Mouse (Mus musculus): ENCODE data around the gene Gm20403. TPM values are rescaled to one million over a fixed set of nuclear protein-coding genes. Genes with fewer than 3 reads are reported as not detected.

Gene Gm20403
- polyA plus RNA-seq, 1 experiment from 2014 or later, result not detected

DNA sequence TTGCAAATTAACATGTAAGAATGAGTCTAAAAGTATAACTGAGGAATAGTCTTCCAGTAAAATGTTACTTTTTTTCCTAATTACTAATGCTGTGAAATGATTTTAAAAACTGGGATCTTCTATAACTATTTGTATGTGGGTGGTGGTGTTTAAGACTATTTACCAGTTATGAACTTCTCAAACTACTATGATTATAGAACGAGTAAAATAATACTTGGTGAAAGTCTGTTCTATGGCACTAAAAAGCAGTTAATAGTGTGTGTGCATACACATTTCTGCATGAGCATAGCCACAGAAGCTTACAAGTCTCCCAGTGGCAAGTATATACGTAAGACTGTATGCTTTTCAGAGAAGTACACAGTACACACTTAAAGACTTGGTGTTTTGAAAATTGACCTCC is 827 bp upstream of the Gm20403 start:
- Histone ChIP-seq H3K4me2 (no peak overlapping the region), H3K9me3 (no peaks in the 10 kb centered on the region), H3K4me3 (replicated peaks) (no peak overlapping the region), H3K27ac (no peak overlapping the region), H3K36me3 (no peaks in the 10 kb centered on the region), H3K4me1 (no peaks in the 10 kb centered on the region), H3K27me3 (replicated peaks) (no peaks in the 10 kb centered on the region), H3K9ac (no peak overlapping the region)
- ATAC-seq (ENCODE audit: insufficient read depth, low FRiP score, low read depth), result no peak
- WGBS, result 76% methylated on average over 2 of the region's 2 CpGs

DNA sequence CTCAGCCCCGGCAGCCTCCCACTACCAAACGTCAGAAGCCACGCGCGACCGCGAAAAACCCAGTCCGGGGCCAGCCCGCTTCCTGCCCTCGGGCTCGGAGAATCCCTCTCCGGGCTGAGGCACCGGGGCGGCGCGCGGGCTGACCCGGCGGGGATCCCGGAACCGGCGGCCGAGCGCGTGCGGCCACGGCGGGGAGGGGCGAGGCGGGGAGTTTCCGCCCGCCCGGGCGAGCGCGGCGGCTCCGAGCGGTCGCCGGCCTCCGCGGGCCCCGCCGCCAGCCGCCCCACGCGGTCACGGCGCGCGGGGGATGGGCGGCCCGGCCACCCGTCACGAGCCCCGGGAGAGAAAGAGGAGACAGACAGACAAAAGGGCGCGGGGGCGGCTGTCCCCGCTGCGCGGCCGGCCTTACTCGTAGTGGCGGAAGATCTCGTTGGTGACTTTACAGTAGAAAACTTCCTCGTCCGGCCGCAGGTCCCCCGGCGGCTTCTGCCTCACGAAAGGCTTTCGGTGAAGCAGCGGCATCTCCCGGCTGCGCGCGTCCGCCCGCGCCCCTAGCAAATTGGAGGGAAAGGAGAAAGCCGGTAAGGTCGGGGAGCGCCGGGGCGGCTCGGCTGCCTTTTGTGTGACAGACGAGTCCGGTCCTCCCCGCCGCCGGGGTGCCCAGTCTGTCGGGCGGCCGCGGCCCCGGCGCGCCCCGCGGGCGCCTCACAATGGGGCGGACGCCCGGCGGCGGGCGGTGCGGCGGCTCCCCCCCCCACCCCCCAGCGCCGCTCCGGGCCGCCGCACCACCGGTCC is 875 bp downstream of the Gm20403 start:
- H3K9me3 ChIP-seq, result no peaks in the 10 kb centered on the region
- peak; percentile 74 for ATAC-seq (ENCODE audit: insufficient read depth, low FRiP score, low read depth)
- H3K9ac ChIP-seq, result peak overlapping the region; percentile 81
- peak overlapping the region; percentile 92 for H3K27ac ChIP-seq
- no peaks in the 10 kb centered on the region; the same call in 1 of the 2 replicates for H3K36me3 ChIP-seq
- H3K27me3 ChIP-seq (replicated peaks), result no peaks in the 10 kb centered on the region
- no peaks in the 10 kb centered on the region for H3K4me1 ChIP-seq
- H3K4me3 ChIP-seq (replicated peaks), result peak overlapping the region; percentile 84
- peak overlapping the region; percentile 86 for H3K4me2 ChIP-seq
- WGBS, result under 1% methylated on average over 68 of the region's 117 CpGs

DNA sequence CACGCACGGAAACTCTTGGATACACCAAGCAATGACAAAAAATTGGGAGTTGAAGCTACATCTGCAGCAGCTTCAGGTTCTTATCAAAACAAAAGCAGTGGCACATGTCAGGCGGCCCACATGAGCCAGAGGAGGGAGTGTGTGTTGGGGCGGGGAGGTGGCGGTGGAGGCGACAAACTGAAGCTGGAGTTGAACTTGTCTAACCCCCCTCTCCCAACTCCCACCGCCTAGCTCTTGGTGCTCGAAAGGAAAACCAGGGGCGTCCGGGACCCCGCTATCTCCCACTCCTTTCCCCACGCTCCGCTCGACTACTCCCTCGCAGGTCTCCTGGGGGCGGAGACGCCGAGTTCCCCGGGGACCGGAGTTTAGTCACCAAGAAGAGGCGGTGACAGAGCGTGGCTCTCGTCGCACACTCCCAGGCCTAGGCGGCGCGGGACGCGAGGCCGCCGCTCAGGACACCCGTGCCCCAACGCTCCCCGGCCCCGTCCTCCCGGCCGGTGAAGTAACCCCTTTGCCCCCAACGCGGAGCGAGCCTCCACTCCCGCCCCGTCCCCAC is 1.6 kb downstream of the Gm20403 start:
- no peaks in the 10 kb centered on the region for H3K4me1 ChIP-seq
- peak; percentile 84 for ATAC-seq (ENCODE audit: insufficient read depth, low FRiP score, low read depth)
- no peaks in the 10 kb centered on the region for H3K27me3 ChIP-seq (replicated peaks)
- H3K4me2 ChIP-seq, result peak overlapping the region; percentile 86
- no peaks in the 10 kb centered on the region for H3K9me3 ChIP-seq
- no peaks in the 10 kb centered on the region; the same call in 1 of the 2 replicates for H3K36me3 ChIP-seq
- H3K4me3 ChIP-seq (replicated peaks), result peak overlapping the region; percentile 84
- peak overlapping the region; percentile 81 for H3K9ac ChIP-seq
- 1% methylated on average over 42 of the region's 42 CpGs for WGBS
- H3K27ac ChIP-seq, result peak overlapping the region; percentile 92

DNA sequence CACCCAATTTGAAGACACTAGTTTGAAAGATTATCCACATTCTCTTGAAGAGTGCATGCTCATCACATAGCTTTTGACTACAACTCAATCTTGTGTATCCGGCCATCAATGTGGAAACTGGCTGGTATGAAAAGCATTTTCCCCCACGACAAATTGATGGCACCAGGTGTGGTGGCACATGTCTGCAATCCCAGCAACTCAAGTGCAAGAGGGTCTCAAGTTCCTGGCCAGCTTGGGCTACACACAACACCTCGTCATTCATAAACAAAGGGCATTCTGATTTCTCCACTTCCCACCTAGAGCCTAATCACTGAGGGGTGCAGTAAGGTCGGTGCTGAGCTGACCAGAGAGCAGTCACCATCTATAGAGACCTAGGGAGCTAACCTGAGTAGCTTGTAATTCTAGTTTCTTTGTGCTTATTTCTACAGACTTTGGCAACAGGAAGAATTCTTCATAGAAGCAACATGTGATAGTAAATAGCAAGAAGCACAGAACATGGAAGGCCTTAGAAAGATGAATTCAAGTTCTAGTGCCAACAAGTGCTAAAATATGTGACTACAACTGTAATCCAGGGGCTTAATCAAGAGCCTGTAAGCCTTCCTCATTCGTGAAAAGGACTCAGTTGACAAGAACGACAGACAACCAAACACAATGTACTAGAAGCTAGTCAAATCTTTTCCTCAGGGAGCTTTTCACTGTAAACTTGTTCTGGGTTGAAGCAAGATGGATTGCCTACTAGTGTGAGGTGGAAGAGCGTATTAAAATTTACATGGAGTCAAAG is 3.2 kb downstream of the Gm20403 start:
- H3K4me1 ChIP-seq, result no peaks in the 10 kb centered on the region
- H3K4me3 ChIP-seq (replicated peaks), result no peak overlapping the region
- H3K27ac ChIP-seq, result no peak overlapping the region
- H3K9me3 ChIP-seq, result no peaks in the 10 kb centered on the region
- WGBS, result 73% methylated on average over 7 of the region's 7 CpGs
- ATAC-seq (ENCODE audit: insufficient read depth, low FRiP score, low read depth), result no peak
- no peaks in the 10 kb centered on the region for H3K27me3 ChIP-seq (replicated peaks)
- H3K4me2 ChIP-seq, result no peak overlapping the region
- no peak overlapping the region for H3K9ac ChIP-seq
- no peaks in the 10 kb centered on the region; the same call in 1 of the 2 replicates for H3K36me3 ChIP-seq

DNA sequence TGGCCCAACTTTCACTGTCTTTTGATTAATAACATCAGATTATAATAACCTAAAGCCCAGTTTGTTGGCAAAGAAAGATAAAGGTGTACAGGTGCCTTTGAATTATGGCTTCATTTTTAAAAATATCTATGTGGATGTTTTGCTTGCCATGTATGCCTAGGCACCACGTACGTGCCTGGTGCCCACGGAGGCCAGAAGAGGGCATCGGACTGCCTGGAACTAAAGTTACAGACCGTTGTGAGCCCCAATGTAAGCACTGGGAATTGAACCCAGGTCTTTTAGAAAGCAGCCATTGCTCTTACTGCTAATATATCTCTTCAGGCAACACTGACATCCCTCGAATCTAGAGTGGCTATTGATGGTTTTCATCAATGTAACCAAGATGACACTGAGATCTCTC is 4.4 kb downstream of the Gm20403 start:
- Histone ChIP-seq H3K4me1 (no peaks in the 10 kb centered on the region), H3K27ac (no peak overlapping the region), H3K4me2 (no peak overlapping the region), H3K36me3 (no peaks in the 10 kb centered on the region; the same call in 1 of the 2 replicates), H3K9me3 (no peaks in the 10 kb centered on the region), H3K27me3 (replicated peaks) (no peaks in the 10 kb centered on the region), H3K4me3 (replicated peaks) (no peak overlapping the region), H3K9ac (no peak overlapping the region)
- WGBS, result 74% methylated on average over 6 of the region's 6 CpGs
- ATAC-seq (ENCODE audit: insufficient read depth, low FRiP score, low read depth), result no peak

DNA sequence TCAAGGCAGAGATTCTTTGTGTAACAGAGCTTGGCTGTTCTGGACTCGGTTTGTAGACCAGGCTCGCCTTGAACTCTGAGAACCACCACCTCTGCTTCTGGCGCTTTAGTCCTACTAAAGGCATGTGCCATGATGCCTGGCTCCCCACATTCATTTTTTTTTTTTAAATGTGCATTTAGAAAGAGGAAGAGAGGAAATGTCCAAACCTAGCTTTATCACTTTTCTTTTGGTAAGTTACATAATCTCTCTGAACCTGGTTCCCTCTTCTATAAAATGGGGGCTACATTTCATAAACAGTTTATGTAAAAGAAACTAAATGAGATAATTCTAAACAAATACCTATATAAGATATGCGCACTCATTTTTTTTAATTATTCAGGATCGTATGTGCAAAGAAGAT is 5.4 kb downstream of the Gm20403 start:
- H3K4me3 ChIP-seq (replicated peaks), result no peak overlapping the region
- no peak overlapping the region for H3K4me2 ChIP-seq
- no peak overlapping the region for H3K9ac ChIP-seq
- H3K27ac ChIP-seq, result no peak overlapping the region
- WGBS, result 73% methylated on average over 5 of the region's 5 CpGs
- no peaks in the 10 kb centered on the region; the same call in 1 of the 2 replicates for H3K36me3 ChIP-seq
- no peaks in the 10 kb centered on the region for H3K27me3 ChIP-seq (replicated peaks)
- no peaks in the 10 kb centered on the region for H3K9me3 ChIP-seq
- no peaks in the 10 kb centered on the region for H3K4me1 ChIP-seq
- no peak for ATAC-seq (ENCODE audit: insufficient read depth, low FRiP score, low read depth)

DNA sequence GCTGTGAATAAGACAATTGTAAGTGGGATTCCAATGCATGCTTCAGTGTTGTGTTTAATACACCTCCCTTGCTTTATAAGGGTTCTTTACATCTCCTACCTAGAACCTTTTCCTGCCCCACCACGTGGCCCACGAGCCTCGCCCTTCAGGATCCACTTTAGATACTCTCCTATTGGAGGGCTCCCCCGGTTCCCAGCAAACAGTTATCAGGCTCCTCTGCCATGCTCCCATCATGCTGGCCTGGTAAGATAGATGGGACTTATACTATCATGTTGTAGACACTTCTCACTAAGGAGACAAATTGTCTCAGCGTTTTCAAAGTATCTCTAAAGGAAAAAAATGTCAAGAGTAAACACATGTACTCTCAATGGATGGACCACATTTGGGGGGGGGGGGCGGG is 5.8 kb downstream of the Gm20403 start:
- no peak for ATAC-seq (ENCODE audit: insufficient read depth, low FRiP score, low read depth)
- Histone ChIP-seq H3K4me2 (no peak overlapping the region), H3K9ac (no peak overlapping the region), H3K27me3 (replicated peaks) (no peaks in the 10 kb centered on the region), H3K27ac (no peak overlapping the region), H3K4me3 (replicated peaks) (no peak overlapping the region), H3K4me1 (no peaks in the 10 kb centered on the region), H3K9me3 (no peaks in the 10 kb centered on the region), H3K36me3 (no peaks in the 10 kb centered on the region; the same call in 1 of the 2 replicates)
- 59% methylated on average over 6 of the region's 6 CpGs for WGBS

DNA sequence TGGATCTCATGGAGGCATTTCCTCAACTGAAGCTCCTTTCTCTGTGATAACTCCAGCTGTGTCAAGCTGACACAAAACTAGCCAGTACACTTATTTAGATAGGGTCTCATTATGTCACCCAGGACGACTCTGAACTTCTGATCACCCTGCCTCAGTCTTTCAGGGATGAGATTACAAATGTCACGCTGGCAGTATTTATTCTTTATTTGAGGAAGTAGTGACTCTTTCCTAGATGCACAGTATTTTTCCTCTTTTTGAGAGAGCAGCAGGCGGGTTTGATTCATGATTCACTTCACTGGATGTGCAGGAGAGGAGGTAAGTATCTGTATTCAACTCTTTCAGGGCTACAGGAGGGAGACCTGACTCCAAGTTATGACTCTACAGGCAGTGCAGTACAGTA is 17.3 kb downstream of the Gm20403 start:
- 64% methylated on average over 3 of the region's 3 CpGs for WGBS
- H3K9ac ChIP-seq, result no peak overlapping the region
- ATAC-seq (ENCODE audit: insufficient read depth, low FRiP score, low read depth), result no peak
- no peaks in the 10 kb centered on the region for H3K9me3 ChIP-seq
- no peaks in the 10 kb centered on the region for H3K4me1 ChIP-seq
- H3K4me3 ChIP-seq (replicated peaks), result no peak overlapping the region
- H3K27me3 ChIP-seq (replicated peaks), result no peaks in the 10 kb centered on the region
- H3K36me3 ChIP-seq, result no peaks in the 10 kb centered on the region
- H3K27ac ChIP-seq, result no peak overlapping the region
- no peak overlapping the region for H3K4me2 ChIP-seq

DNA sequence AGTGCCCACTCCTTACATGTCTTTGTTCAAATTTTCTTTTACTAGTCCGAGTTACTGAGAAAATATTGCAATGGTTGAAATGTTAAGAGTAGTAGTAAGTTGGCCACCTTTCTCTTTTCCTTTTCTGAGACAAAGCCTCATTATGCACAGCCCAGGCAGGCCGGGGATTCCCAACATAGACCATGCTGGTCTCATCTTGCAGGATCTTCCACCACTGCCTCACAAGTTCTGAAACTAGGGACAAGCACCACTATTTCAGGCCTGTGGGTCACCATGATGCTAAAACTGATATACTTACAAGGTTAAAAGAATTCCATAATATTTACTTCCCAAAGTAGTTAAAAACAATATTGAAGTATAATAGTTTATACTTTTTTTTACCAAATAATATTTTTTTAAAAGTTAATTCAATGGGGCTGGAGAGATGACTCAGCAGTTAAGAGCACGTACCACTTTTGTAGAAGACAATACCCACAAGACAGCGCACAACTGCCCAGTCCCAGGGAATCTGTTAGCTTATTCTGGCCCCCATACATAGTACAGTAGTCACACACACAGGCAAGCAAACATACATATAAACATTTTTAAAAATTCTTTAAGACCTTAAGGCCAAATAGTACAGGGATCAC is 20.7 kb downstream of the Gm20403 start:
- Histone ChIP-seq H3K9me3 (no peaks in the 10 kb centered on the region), H3K4me2 (no peak overlapping the region), H3K27ac (no peak overlapping the region), H3K4me1 (no peaks in the 10 kb centered on the region), H3K4me3 (replicated peaks) (no peak overlapping the region), H3K27me3 (replicated peaks) (no peaks in the 10 kb centered on the region), H3K9ac (no peak overlapping the region), H3K36me3 (peaks cover 5% of the 10 kb centered on the region; the same call in 1 of the 2 replicates)
- no peak for ATAC-seq (ENCODE audit: insufficient read depth, low FRiP score, low read depth)
- 94% methylated on average over 4 of the region's 4 CpGs for WGBS

DNA sequence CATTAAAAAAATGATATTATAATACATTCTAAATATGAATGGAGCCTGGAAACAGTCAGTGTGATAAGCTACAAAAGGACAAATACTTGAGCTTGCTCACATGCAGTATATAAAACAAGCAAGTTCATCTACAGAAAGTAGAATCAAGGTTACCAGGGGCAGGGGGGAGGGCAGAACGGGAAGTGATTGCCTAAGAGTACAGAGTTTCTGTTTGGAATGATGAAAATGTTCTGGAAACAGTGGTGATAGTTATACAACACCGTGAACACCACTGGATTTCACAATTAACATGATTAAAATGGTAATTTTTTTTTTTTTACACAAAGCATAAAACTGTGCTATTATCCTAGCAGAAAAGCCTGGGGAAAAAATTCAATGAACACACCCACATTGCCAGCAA is 26.8 kb downstream of the Gm20403 start:
- WGBS, result 47% methylated on average over 2 of the region's 2 CpGs
- ATAC-seq (ENCODE audit: insufficient read depth, low FRiP score, low read depth), result no peak

DNA sequence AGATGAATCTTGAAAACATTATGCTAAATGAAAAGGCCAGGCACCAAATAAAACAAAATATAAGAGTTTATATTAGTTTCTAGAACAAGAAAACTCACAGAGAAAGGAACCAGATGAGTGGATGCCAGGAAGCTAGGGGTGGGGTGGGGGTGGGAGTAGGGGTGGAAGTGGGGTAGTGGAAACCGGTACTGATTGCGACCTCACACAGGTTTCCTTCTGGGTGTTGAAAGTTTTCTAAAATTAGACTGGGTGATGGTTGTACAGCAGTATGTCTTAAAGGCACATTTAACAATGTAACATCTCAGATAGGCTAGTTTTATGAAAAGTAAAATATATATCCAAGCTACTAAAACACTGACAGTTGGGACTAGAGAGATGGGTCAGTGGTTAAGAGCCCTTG is 29.4 kb downstream of the Gm20403 start:
- Histone ChIP-seq H3K36me3 (no peaks in the 10 kb centered on the region), H3K4me1 (no peaks in the 10 kb centered on the region), H3K4me3 (replicated peaks) (no peak overlapping the region), H3K4me2 (no peak overlapping the region), H3K9me3 (no peaks in the 10 kb centered on the region), H3K27ac (no peak overlapping the region), H3K9ac (no peak overlapping the region), H3K27me3 (replicated peaks) (no peaks in the 10 kb centered on the region)
- ATAC-seq (ENCODE audit: insufficient read depth, low FRiP score, low read depth), result no peak
- WGBS, result 82% methylated on average over 2 of the region's 2 CpGs

More for the DNA sequence above, 26.8 kb downstream of the Gm20403 start:
- Histone ChIP-seq H3K4me2 (no peak overlapping the region), H3K4me1 (no peaks in the 10 kb centered on the region), H3K4me3 (replicated peaks) (no peak overlapping the region), H3K27ac (no peak overlapping the region), H3K9ac (no peak overlapping the region), H3K9me3 (no peaks in the 10 kb centered on the region), H3K27me3 (replicated peaks) (no peaks in the 10 kb centered on the region), H3K36me3 (peaks cover 5% of the 10 kb centered on the region; the same call in 1 of the 2 replicates)
